Mouse (Mus musculus): ENCODE data around the gene Gbp10.
"Not testable (repeated sequence)": the region's sequence is repeated elsewhere in the genome, so short reads cannot be mapped to it uniquely, and the experiment has no call there.

Gbp10 gene

GRCm38 (mm10) chr5:105239483-105240047, at the start of gene Gbp10:
TSS of gene Gbp10 (minus strand) at chr5:105239533.
- not testable (repeated sequence) for DNase-seq

GRCm38 (mm10) chr5:105260673-105261072, 21.3 kb upstream of the Gbp10 start:
- DNase-seq, result not testable (repeated sequence)

GRCm38 (mm10) chr5:105252491-105252890, 13.2 kb upstream of the Gbp10 start:
- DNase-seq, result no peak

GRCm38 (mm10) chr5:105244741-105245140, 5.4 kb upstream of the Gbp10 start:
- DNase-seq, result not testable (repeated sequence)

GRCm38 (mm10) chr5:105240982-105241381, 1.6 kb upstream of the Gbp10 start:
- not testable (repeated sequence) for DNase-seq

GRCm38 (mm10) chr5:105238402-105238801, 931 bp downstream of the Gbp10 start:
- not testable (repeated sequence) for DNase-seq

- DNase-seq, result not testable (repeated sequence)
These were observed 3.3 kb downstream of the Gbp10 start for GRCm38 (mm10) chr5:105236040-105236439.

- not testable (repeated sequence) for DNase-seq
These were observed 30.4 kb downstream of the Gbp10 start for GRCm38 (mm10) chr5:105208957-105209356.

- not testable (repeated sequence) for DNase-seq
These were observed 38.5 kb downstream of the Gbp10 start for GRCm38 (mm10) chr5:105200791-105201355.

GRCm38 (mm10) chr5:105199149-105199548, 40.2 kb downstream of the Gbp10 start:
- DNase-seq, result not testable (repeated sequence)

GRCm38 (mm10) chr5:105197915-105198560, 41.3 kb downstream of the Gbp10 start:
- not testable (repeated sequence) for DNase-seq

- DNase-seq, result not testable (repeated sequence)
These were observed 43.0 kb downstream of the Gbp10 start for GRCm38 (mm10) chr5:105196308-105196707.

- DNase-seq, result not testable (repeated sequence)
These were observed 46.8 kb downstream of the Gbp10 start for GRCm38 (mm10) chr5:105192536-105192935.

GRCm38 (mm10) chr5:105181446-105181845, 57.9 kb downstream of the Gbp10 start:
- no peak for DNase-seq

Measured in right cerebral cortex, postnatal 14 days (tissue).